Mouse (Mus musculus): Measurements from ENCODE around the gene Calm3.

DNA sequence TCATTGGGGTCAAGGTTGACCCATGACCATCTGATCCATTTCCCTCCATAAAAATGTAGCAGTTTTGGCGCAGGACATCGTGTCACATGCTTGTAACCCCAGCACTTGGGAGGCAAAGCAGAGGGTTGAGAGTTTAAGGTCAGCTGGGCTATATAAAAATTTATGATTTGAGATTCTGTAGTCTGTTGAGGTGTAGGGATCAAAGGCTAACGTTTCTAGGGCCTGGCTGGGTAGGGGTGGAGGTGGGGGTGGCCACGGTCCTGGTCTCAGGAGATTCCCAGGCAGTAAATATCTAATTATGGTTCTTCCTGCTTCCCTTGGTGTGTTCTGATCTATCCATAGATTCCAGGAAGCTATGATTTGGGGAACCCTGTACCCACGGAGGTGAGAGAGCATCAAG is 37.8 kb upstream of the Calm3 start:
- TF ChIP-seq CTCF (IDR thresholded peaks at IDR 0.05; ENCODE audit: low read depth, low read length) (no peak), POLR2A (IDR thresholded peaks at IDR 0.05; ENCODE audit: extremely low read depth, insufficient read depth, low read length) (no peak)
